Mouse (Mus musculus) adrenal gland, postnatal 36 days (tissue): ENCODE data around the gene Pou2f3. TPM values are rescaled to one million over a fixed set of nuclear protein-coding genes. Genes with fewer than 3 reads are reported as not detected.
"Not testable (repeated sequence)": the region's sequence is repeated elsewhere in the genome, so short reads cannot be mapped to it uniquely, and the experiment has no call there.

ENCODE experiments used
- DNase-seq, 2 experiments: peaks; one replicate each; pipeline ENCODE4 v3.0.0; 2021; ENCODE audit warnings: mixed read lengths in 1 of 2
- total RNA-seq, 2 experiments: library from RNA; stranded (reverse); gene quantifications; 2 replicates each; pipeline ENCODE4 v1.2.3; 2021

The Pou2f3 gene
- total RNA-seq, 2 experiments from 2014 or later, result not detected

- no peak for DNase-seq
Measured at GRCm38 (mm10) chr9:43166346-43166745, 43.8 kb downstream of the Pou2f3 start.

- DNase-seq, result no peak
Measured at GRCm38 (mm10) chr9:43155960-43156359, 54.2 kb downstream of the Pou2f3 start.

DNA sequence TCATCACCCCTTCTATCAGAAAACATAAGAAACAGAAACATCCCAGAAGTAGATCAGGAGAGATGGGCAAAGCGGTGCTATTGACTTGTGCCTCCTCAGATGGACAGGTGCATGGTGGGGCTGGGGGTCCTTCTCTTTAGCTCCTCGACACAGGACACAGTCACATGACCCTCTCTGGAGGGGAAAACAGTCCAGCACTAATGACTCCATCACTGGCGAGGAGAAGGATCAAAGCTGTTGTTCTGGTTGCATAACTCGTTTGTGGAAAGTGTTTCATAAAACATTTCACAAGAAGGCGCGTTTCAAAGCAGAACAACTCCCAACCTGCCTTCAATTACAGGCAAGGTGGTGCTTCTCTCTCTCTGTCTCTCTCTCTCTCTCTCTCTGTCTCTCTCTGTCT lies 58.4 kb downstream of the Pou2f3 start:
- DNase-seq, result no peak

DNA sequence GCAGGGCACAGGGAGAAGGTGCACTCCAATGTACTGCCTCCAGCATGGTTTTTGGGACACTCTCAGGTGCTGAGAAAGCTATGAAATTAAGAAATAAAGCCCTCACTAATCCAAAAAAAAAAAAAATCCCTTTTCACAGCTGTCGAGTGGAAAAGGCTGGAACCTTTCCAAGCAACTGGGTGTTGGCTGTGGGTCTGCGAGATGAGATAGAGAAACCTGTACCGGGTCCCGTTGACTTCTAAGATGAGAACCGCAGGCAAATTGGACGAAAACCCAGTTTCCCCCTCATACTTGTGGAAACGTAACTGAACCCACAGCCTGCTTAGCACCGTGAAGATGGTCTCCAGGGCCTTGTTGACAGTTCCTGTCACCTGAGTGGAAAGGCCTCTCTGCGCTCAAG lies 59.2 kb downstream of the Pou2f3 start:
- DNase-seq, result no peak

DNA sequence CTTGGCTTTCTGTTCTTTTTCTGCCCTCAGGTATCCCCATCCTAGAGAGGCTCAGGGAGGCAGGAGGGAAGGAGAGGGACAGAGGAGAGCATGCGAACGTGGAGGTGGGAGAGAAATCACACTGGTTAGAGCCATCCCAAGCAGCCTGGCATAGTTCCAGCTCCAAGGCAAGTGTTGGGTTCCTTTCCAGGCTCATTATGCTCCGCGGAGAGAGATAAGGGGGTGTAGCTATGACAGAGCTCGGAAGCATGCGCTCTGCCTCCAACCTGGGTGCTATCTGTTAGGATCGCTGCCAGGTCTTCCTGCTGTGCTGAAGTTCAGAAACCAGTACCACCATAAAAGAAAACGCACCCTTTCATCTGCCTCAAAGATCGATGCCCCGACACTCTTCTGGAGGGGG lies 60.1 kb downstream of the Pou2f3 start:
- peak in 1 of 2 experiments; percentile 48 for DNase-seq

- DNase-seq, result no peak
Measured at GRCm38 (mm10) chr9:43149498-43149897, 60.7 kb downstream of the Pou2f3 start.

- DNase-seq, result no peak
Measured at GRCm38 (mm10) chr9:43145196-43145595, 65.0 kb downstream of the Pou2f3 start.

DNA sequence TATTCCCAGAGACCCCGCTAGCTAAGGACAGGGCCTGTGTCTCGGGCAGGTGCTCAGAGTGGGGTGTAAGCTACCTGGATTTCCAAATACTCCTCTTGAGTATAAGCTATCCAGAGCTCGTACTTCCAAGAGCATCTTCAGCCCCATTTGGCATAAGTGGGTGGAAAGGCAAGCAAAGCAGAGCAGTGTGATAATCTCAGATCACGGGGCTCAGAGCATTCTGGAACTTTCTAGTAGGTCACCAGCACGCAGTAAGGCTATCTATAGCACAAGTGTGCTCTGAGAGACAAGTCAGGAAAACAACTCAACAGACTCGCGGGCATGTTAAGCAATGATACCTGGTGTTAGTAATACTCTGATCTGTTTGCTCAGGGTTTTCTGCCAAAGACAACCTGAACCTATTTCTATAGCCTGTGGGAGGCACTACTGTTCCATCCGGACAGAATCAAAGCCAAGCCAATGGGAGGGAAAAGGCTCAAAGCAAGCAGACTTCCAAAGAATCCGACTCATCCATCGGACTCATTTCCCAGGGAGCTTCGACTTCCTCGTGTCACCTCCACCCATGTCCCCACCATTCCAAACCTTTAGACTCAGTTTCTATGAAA lies 65.9 kb downstream of the Pou2f3 start:
- DNase-seq, result no peak

GRCm38 (mm10) chr9:43141839-43142238 lies 68.3 kb downstream of the Pou2f3 start:
- DNase-seq, result peak; percentile 73 to 82

- DNase-seq, result no peak
Measured at GRCm38 (mm10) chr9:43133525-43133924, 76.6 kb downstream of the Pou2f3 start.

DNA sequence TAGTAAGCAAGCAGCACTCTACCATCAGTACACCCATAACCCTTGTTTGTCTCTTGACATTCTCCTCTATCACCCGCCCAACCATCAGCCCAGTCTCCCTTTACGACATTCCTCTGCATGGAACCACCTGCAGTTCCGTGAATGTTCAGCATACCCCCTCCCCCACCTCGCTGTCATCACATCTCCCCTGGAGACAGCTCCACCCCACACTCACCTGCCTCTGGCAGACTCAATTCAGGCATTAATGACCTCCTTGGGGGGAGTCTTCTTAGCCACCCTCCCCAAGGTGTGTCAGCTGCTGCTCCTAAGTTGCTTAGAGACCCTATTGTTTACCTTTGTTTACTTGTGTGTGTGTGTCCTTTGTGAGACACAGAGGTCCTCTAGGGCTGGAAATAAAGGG lies 77.8 kb downstream of the Pou2f3 start:
- no peak for DNase-seq

GRCm38 (mm10) chr9:43131940-43132339 lies 78.2 kb downstream of the Pou2f3 start:
- DNase-seq, result no peak

GRCm38 (mm10) chr9:43130684-43131083 lies 79.5 kb downstream of the Pou2f3 start:
- DNase-seq, result no peak

GRCm38 (mm10) chr9:43127101-43127787 lies 82.9 kb downstream of the Pou2f3 start:
- peak; percentile 33 to 48 for DNase-seq

GRCm38 (mm10) chr9:43122379-43122778 lies 87.8 kb downstream of the Pou2f3 start:
- peak; percentile 27 to 58 for DNase-seq

- DNase-seq, result not testable (repeated sequence)
Measured at GRCm38 (mm10) chr9:43121948-43122347, 88.2 kb downstream of the Pou2f3 start.

DNA sequence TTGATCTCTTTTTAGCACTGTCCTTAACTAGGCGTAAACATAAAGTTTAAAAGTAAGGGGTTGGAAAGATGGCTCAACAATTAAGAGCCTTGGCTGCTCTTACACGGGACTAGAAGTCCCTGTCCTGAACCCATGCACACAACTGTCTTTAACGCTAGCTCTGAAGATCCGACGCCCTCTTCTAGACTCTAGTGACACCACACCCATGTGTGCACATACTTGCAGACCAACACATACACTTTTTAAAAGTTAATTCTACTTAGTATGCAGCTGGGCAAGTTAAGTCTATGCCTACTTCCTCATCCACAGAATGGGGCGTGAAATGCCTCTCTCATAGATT lies 93.2 kb downstream of the Pou2f3 start:
- DNase-seq, result no peak

- DNase-seq, result peak; percentile 63 to 77
Measured at GRCm38 (mm10) chr9:43116134-43116996, 93.8 kb downstream of the Pou2f3 start, which contains the start of gene Tmem136. TSS of gene Tmem136 (minus strand) at chr9:43116570.

GRCm38 (mm10) chr9:43115431-43116133 lies 94.6 kb downstream of the Pou2f3 start:
- peak in 1 of 2 experiments; percentile 40 for DNase-seq

DNA sequence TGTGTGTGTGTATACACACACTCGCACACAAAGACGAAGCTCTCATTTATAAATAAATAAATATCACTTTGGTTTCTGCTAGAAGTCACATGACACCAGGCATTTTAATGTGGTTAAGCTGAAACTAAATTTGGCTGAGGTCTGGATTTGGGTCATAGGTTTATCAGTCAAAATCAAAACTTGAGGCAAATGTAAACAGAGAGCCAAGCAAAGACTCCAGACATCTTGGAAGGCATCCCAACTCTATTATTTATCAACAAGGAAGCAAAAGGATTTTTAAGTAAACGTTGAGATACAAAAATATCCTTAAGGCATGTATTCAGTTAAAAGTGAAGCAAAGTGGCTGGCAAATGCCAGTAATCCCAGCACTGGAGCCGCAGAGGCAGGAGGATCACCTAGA lies 95.3 kb downstream of the Pou2f3 start:
- no peak for DNase-seq

DNA sequence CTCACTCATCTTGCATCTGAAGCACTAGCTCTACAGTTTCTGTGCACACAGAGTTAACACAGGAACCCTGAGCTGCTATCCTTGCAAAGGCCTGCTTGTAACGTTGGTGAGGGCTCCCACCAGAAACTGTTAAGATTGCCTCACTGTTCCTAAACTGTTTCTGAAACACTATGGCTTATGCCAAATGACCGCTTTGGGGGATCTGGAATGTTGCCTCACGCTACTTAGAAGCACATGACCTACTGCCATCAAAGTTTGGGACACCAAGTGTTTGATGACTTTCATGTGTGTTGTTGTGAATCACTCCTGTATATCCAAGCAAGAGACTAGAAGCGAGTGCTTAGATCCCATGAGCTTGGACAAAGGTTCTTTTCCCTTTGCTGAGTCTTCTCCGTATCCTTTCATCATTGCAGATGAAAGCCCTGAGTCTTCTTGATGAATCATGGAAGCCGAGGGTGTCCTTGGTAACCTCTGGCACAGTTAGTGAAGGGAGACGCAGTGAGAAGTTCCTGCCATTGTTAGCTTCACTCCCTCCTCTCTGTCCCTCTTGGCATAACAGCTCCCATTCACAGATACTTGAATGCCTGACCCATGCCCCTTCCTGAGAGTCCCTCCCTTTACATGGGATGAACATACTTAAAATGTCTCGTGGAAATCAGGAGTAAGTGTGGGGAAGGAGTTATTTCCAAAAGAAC lies 99.7 kb downstream of the Pou2f3 start:
- peak; percentile 42 to 46 for DNase-seq

DNA sequence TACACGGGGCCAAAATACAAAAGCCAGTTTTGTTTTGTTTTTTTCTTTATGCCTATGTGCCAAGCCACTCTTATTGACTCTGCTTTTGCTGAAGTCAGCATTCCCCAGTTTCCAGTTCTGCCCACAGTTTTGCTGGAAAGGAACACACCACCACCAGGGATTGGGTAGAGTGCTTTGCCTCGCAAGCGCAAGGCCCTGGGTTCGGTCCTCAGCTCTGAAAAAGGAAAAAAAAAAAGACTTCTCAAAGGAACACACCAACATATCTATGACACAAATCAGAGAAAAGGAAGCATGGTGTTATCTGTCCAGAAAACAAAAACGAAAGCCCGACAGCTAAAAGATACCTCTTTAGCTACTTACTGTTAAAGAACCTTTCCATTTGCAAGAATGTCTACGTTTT lies 101.0 kb downstream of the Pou2f3 start:
- no peak for DNase-seq
